Mouse (Mus musculus) limb, embryonic 14.5 days (tissue): ENCODE measurements around the gene Eras. TPM values are rescaled to one million over a fixed set of nuclear protein-coding genes. Genes with fewer than 3 reads are reported as not detected.
A peak's percentile ranks its signal among the peaks of the same experiment; 100 is the strongest.
"Not testable (repeated sequence)": the region's sequence is repeated elsewhere in the genome, so short reads cannot be mapped to it uniquely, and the experiment has no call there.

ENCODE experiments used
- ATAC-seq: fragments of 200-750 bp; cut with Nextera tagmentation; 2 replicates; pipeline ENCODE4 v1.8.0; 2017; ENCODE audit warnings: low read depth, moderate number of reproducible peaks, moderate TSS enrichment; ENCODE audit not compliant: low FRiP score
- DNase-seq: peaks from one replicate; pipeline ENCODE4 v3.0.0-alpha.2; 2015; ENCODE audit warnings: low spot score
- H3K27ac ChIP-seq: fragments of 300-500 bp; sonication (generic); replicated peaks from 2 replicates; pipeline ENCODE4 v1.5.1; 2014; ENCODE audit warnings: low read depth, mild to moderate bottlenecking, low read length, moderate library complexity, mixed read lengths
- H3K27me3 ChIP-seq: fragments of 300-500 bp; sonication (generic); 2 replicates; pipeline ENCODE4 v1.6.1; 2014; ENCODE audit warnings: low read length, mixed read lengths; ENCODE audit not compliant: control insufficient read depth, insufficient read depth
- H3K36me3 ChIP-seq: fragments of 300-500 bp; sonication (generic); 2 replicates; pipeline ENCODE4 v1.6.1; 2014; ENCODE audit warnings: mild to moderate bottlenecking, low read length, moderate library complexity, mixed read lengths; ENCODE audit not compliant: control insufficient read depth, insufficient read depth
- H3K4me1 ChIP-seq: fragments of 300-500 bp; sonication (generic); 2 replicates; pipeline ENCODE4 v1.6.1; 2014; ENCODE audit warnings: antibody characterized with exemption, low read length, mixed read lengths; ENCODE audit not compliant: control insufficient read depth, insufficient read depth
- H3K4me2 ChIP-seq: fragments of 300-500 bp; sonication (generic); replicated peaks from 2 replicates; pipeline ENCODE4 v1.6.1; 2014; ENCODE audit warnings: low read depth, mild to moderate bottlenecking, low read length, moderate library complexity; ENCODE audit not compliant: severe bottlenecking
- H3K4me3 ChIP-seq: fragments of 300-500 bp; sonication (generic); replicated peaks from 2 replicates; pipeline ENCODE4 v1.5.1; 2014; ENCODE audit warnings: low read length
- H3K9ac ChIP-seq: fragments of 300-500 bp; sonication (generic); 2 replicates; pipeline ENCODE4 v1.6.1; 2014; ENCODE audit warnings: mild to moderate bottlenecking, low read depth, low read length, moderate library complexity; ENCODE audit not compliant: severe bottlenecking
- H3K9me3 ChIP-seq: fragments of 300-500 bp; sonication (generic); 2 replicates; pipeline ENCODE4 v1.6.1; 2016; ENCODE audit warnings: low read length; ENCODE audit not compliant: control insufficient read depth
- POLR2A ChIP-seq: fragments of 200-500 bp; IDR thresholded peaks from 2 replicates; pipeline ENCODE4 v1.8.0; 2012; ENCODE audit warnings: inconsistent platforms, mild to moderate bottlenecking, moderate library complexity, borderline replicate concordance; ENCODE audit not compliant: insufficient read depth, insufficient read length; ENCODE audit errors: extremely low read depth
- WGBS: fragments of 180-500 bp; shearing (Covaris S2); extraction: QIAGEN DNeasy Blood & Tissue Kit; methylation state at CpG from one replicate; pipeline ENCODE4 v1.1.7; 2014; 5-methylcytosine and 5-hydroxymethylcytosine counted together
- polyA plus RNA-seq, 2 experiments: library from polyadenylated mRNA; depleted of rRNA in 1 of 2; stranded (reverse) in 1 of 2; unstranded in 1 of 2; fragments of >200 nt; fragmentation: Nextera tagmentation in 1 of 2; extraction: Ambion mirVana in 1 of 2; gene quantifications; 2 replicates each; pipeline versions ENCODE4 v1.2.1 to v1.2.3; 2012 to 2014

The Eras gene
- polyA plus RNA-seq, 2 experiments = 0.05 TPM; not detected in 1

- 21% methylated on average over 10 of the region's 10 CpGs for WGBS
- no peak for TF ChIP-seq POLR2A
- H3K27ac ChIP-seq = no peak overlapping the region
- H3K4me1 ChIP-seq = no peaks in the 10 kb centered on the region
- no peak for DNase-seq
- H3K27me3 ChIP-seq = peaks cover 15% of the 10 kb centered on the region
- ATAC-seq = no peak
- peaks cover 19% of the 10 kb centered on the region; the same call in 1 of the 2 replicates for H3K36me3 ChIP-seq
- no peak overlapping the region for H3K4me3 ChIP-seq
- no peak overlapping the region for H3K4me2 ChIP-seq
- no peaks in the 10 kb centered on the region; the same call in 1 of the 2 replicates for H3K9me3 ChIP-seq
- no peak overlapping the region for H3K9ac ChIP-seq
Measured at GRCm38 (mm10) chrX:7927116-7927515, 1.3 kb downstream of the Eras start.

GRCm38 (mm10) chrX:7926266-7926665 is 2.1 kb downstream of the Eras start:
- Histone ChIP-seq H3K9me3 (no peaks in the 10 kb centered on the region; the same call in 1 of the 2 replicates), H3K4me1 (no peaks in the 10 kb centered on the region), H3K36me3 (peaks cover 16% of the 10 kb centered on the region; the same call in 1 of the 2 replicates), H3K4me2 (no peak overlapping the region), H3K9ac (no peak overlapping the region), H3K27me3 (peaks cover 23% of the 10 kb centered on the region), H3K4me3 (no peak overlapping the region), H3K27ac (no peak overlapping the region)
- ATAC-seq = no peak
- WGBS = 64% methylated on average over 6 of the region's 6 CpGs
- TF ChIP-seq POLR2A = no peak
- no peak for DNase-seq

- Histone ChIP-seq H3K4me1 (no peaks in the 10 kb centered on the region), H3K4me2 (peak overlapping the region; percentile 37), H3K9ac (no peak overlapping the region), H3K9me3 (no peaks in the 10 kb centered on the region), H3K27ac (no peak overlapping the region), H3K27me3 (peaks cover 31% of the 10 kb centered on the region), H3K4me3 (peak overlapping the region; percentile 21), H3K36me3 (no peaks in the 10 kb centered on the region)
- ATAC-seq = no peak
- DNase-seq = no peak
- WGBS = 21% methylated on average over 25 of the region's 48 CpGs
- TF ChIP-seq POLR2A = no peak
Measured at GRCm38 (mm10) chrX:7922032-7922431, 6.4 kb downstream of the Eras start.

GRCm38 (mm10) chrX:7919601-7920383 is 8.6 kb downstream of the Eras start, which contains the start of gene Pcsk1n:
Gene Pcsk1n (plus strand): TSS chrX:7919822.
- TF ChIP-seq POLR2A = no peak
- no peaks in the 10 kb centered on the region for H3K4me1 ChIP-seq
- peak within 1 kb of the TSS; percentile 30 for H3K4me3 ChIP-seq
- H3K9ac ChIP-seq = no peak within 1 kb of the TSS
- 21% methylated on average over 20 of the region's 40 CpGs for WGBS
- no peaks in the 10 kb centered on the region for H3K9me3 ChIP-seq
- peaks cover 28% of the 10 kb centered on the region for H3K27me3 ChIP-seq
- no peak for ATAC-seq
- no peak within 1 kb of the TSS for H3K27ac ChIP-seq
- peak within 1 kb of the TSS; percentile 43 for H3K4me2 ChIP-seq
- DNase-seq = no peak
- no peaks in the 10 kb centered on the region for H3K36me3 ChIP-seq

DNA sequence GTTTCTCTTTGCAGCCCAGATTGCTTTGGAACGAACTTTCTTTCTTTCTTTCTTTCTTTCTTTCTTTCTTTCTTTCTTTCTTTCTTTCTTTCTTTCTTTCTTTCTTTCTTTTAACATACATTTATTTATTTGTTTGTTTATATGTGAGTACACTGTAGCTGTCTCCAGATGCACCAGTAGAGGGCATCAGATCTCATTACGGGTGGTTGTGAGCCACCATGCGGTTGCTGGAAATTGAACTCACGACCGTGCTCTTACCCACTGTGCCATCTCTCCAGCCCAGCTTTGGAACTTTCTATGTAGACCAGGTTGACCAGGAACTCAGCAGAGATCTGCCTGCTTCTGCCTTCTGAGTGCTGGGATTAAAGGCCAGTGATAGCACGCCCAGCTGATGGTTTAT is 10.4 kb downstream of the Eras start:
- peaks cover 26% of the 10 kb centered on the region for H3K27me3 ChIP-seq
- H3K4me3 ChIP-seq, H3K4me1 ChIP-seq, H3K9me3 ChIP-seq, H3K9ac ChIP-seq, DNase-seq, H3K36me3 ChIP-seq, H3K4me2 ChIP-seq, ATAC-seq, H3K27ac ChIP-seq: not testable (repeated sequence)
- 70% methylated on average over 6 of the region's 6 CpGs for whole genome bisulfite sequencing

DNA sequence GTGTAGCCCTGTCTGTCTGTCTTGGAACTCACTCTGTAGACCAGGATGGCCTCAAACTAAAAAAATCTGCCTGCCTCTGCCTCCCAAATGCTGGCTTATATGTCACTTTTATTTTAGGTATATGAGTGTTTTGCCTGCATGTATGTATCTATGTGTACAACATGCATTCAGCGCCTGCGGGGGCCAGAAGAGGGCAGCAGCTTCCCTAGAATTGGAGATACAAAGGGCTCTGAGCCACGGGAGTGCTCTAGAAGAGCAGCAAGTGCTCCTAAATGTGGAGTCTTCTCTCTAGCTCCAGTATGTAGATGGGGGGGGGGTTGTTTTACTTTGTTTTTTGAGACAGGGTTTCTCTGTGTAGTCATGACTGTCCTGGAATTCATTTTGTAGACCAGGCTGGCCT is 12.7 kb downstream of the Eras start:
- not testable (repeated sequence) for H3K4me3 ChIP-seq, ATAC-seq, DNase-seq, H3K36me3 ChIP-seq, H3K27me3 ChIP-seq, H3K4me1 ChIP-seq, H3K9ac ChIP-seq, H3K9me3 ChIP-seq, H3K4me2 ChIP-seq, H3K27ac ChIP-seq
- 44% methylated on average over 3 of the region's 3 CpGs for WGBS
